Mouse (Mus musculus): Measurements from ENCODE around the gene Hagh.

Gene Hagh

GRCm38 (mm10) chr17:24902671-24903474 lies 62.9 kb downstream of the Hagh start:
- no peak for DNase-seq (ENCODE audit: low spot score in 2 of 2)

DNA sequence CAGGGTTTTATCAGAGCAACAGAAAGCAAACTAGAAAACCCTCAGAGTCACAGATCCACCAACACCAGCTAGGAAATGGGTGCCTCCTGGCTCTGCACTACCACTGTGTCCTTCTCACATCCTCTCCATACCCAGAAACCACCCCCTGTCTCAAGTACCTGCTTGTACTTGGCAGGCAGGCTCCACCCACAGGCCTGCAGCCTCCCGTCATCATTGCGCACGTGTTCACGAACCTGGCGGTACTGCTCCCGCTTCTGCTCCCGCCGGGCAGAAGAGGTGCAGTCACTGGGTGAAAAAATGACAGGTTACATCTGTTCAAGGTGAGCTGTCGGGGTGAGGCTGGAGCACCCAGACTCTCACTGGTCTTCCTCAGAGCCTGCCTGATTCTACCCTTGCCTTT lies 63.8 kb downstream of the Hagh start:
- DNase-seq (ENCODE audit: low spot score in 2 of 2), result no peak

DNA sequence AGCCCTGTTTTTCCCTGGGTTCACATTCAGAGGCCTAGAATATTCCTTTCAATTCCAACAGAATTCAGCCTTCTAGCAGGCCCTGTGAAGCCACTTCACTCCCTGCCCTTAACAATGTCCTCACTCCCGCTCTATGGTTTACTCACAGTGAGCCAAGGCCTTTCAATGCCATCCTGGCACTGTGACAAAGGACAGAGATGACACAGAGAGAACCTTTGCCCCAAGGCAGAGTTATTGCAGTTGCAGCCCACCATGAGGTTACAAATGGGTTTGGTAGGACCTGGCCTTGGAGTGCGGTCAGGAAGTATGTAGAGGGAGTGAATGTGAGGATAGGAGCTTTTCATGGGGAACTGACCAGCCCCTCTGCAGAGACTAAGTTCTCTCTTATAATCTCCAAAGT lies 67.6 kb downstream of the Hagh start:
- DNase-seq (ENCODE audit: low spot score in 2 of 2), result no peak

DNA sequence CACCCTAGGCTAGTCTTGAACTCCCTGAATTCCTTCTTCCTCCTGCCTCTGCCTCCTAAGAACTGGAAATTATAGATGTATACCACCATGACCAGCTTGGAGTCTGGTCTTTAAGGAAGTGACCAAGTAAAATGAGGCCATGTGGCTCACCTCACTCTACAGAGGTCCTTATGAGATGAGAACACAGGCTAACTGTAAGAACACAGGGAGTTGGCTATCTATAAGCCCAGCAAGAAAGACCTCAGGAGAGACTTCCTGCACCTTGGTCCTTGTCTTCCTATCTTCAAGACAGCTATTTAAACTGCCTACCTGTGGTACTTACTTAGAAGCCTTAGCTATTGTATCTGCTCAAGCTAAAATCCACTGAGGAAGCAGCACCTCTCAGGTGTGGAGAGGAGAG lies 74.0 kb downstream of the Hagh start:
- DNase-seq (ENCODE audit: low spot score in 2 of 2), result no peak

All from right cerebral cortex, postnatal 36 days (tissue).